Mouse (Mus musculus) liver (tissue): ENCODE data around the gene Ehd3.
"Not testable (repeated sequence)": the region's sequence is repeated elsewhere in the genome, so short reads cannot be mapped to it uniquely, and the experiment has no call there.

Source experiments
- DNase-seq: peaks from one replicate; pipeline ENCODE4 v3.0.0-alpha.2; 2020; ENCODE audit warnings: mixed read lengths

Ehd3 gene

DNA sequence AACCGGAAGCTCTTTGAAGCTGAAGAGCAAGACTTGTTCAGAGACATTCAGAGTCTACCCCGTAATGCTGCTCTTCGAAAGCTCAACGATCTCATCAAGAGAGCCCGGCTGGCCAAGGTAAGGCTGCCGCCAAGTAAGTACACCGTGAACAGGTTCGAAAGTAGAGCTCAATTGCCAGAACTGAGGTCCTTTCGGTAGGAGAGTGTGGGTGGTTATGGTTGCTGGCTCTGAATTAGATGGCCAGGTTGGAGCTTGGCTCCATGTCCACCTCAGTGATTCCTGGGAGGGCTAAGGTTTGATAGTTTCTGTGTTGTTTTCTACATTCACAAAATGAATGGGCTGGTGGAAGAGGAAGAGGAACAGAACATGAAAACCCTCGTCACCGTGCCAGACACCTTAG is 23.5 kb downstream of the Ehd3 start:
- DNase-seq = no peak

- DNase-seq = no peak
Measured at GRCm38 (mm10) chr17:73830511-73830910, 26.6 kb downstream of the Ehd3 start.

DNA sequence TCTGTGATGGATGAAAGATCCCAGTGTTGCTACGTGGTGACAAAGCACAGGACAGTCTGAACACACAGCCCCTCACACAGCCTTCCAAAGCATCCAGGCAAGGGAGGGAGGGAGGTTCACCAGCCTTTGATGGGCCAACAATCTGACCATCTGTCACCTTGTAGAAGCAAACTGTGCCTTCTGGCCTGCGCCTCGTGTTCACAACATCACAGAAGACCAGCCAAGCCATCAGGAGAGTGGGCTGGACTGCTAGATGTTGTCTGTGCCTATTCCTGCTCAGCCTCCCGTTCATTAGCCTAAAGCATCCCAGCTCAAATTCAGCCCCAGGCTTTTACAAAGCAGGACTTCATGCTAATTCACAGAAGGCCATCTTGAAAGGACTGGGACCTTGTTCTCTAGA is 27.5 kb downstream of the Ehd3 start:
- DNase-seq = no peak

DNA sequence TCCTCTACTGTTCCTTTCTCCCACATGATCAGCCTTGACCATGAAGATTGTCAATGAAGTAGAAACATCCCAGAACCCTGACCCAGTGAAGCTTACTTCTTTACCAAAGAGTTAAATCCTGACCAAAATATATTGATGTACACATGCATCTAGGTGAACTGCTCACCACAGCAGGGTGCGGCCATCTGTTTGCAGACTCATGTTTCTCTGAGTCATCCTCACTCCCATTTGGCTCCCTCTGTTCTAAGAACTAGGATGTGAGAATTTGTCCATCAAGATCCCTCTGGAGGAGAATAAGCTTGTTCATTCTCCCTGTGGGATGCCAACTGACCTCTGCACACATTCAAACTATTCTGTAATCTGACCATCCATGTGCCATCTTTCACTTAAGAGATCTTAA is 29.0 kb downstream of the Ehd3 start:
- DNase-seq = no peak

GRCm38 (mm10) chr17:73833474-73833873 is 29.5 kb downstream of the Ehd3 start:
- DNase-seq = no peak

- DNase-seq = no peak
Measured at GRCm38 (mm10) chr17:73836601-73837000, 32.7 kb downstream of the Ehd3 start.

GRCm38 (mm10) chr17:73837244-73837643 is 33.3 kb downstream of the Ehd3 start:
- no peak for DNase-seq

- no peak for DNase-seq
Measured at GRCm38 (mm10) chr17:73839086-73839835, 35.3 kb downstream of the Ehd3 start.

DNA sequence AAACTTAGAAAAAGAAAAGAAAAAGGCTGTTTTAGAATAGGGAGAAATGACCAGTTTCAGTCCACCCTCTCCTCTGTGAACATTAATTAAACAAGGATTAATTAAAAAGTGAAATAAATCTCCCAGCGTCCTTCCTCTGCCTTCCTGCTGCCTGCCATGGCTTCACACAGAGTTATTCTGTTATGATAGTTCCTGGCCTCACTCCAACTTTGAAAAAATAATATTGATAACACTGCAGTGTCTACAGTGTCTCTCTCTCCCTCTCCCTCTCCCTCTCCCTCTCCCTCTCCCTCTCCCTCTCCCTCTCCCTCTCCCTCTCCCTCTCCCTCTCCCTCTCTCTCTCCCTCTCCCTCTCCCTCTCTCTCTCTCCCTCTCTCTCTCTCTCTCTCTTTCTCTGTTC is 35.9 kb downstream of the Ehd3 start:
- not testable (repeated sequence) for DNase-seq

- no peak for DNase-seq
Measured at GRCm38 (mm10) chr17:73842963-73843362, 39.0 kb downstream of the Ehd3 start.

- no peak for DNase-seq
Measured at GRCm38 (mm10) chr17:73845632-73846031, 41.7 kb downstream of the Ehd3 start.

- no peak for DNase-seq
Measured at GRCm38 (mm10) chr17:73847399-73847798, 43.5 kb downstream of the Ehd3 start.

DNA sequence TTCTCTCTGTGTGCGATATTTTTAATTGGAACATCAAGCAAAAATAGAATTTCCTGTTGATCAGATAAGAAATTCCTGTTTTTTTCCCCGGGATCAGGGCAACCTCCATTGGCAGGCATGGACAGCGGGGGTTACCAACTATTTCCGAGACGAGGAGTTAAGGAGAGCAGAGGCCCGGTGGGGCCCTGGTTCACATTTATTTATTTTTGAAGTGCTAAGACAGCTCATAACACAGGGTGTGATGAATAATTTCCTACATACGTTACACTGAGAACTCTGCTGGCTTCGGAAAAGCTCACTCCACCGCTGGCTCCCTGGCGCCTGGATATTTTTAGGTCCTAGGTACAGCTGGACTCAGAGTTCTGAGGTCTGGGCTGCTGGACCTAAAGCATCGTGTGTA is 49.1 kb downstream of the Ehd3 start:
- no peak for DNase-seq

- no peak for DNase-seq
Measured at GRCm38 (mm10) chr17:73853717-73854116, 49.8 kb downstream of the Ehd3 start.

- DNase-seq = no peak
Measured at GRCm38 (mm10) chr17:73869008-73869685, 65.2 kb downstream of the Ehd3 start.

- DNase-seq = no peak
Measured at GRCm38 (mm10) chr17:73870956-73871605, 67.1 kb downstream of the Ehd3 start.

DNA sequence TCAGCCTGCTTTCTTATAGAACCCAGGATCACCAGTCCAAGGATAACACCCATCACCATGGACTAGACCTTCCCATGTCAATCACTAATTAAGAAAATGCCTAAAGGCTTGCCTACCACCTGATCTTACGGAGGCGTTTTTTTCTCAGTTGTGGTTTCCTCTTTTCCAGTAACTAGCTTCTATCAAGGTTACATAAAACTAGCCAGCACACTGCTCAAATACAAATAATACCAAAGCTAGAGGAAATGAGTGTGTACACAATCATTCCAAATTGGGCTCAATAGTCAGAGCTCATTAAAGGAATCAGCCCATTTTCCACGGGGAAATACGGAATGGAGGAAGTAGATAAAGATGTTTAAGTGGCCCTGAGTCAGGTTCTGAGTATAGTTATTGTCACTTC is 71.3 kb downstream of the Ehd3 start:
- no peak for DNase-seq

- no peak for DNase-seq
Measured at GRCm38 (mm10) chr17:73875674-73876073, 71.7 kb downstream of the Ehd3 start.

DNA sequence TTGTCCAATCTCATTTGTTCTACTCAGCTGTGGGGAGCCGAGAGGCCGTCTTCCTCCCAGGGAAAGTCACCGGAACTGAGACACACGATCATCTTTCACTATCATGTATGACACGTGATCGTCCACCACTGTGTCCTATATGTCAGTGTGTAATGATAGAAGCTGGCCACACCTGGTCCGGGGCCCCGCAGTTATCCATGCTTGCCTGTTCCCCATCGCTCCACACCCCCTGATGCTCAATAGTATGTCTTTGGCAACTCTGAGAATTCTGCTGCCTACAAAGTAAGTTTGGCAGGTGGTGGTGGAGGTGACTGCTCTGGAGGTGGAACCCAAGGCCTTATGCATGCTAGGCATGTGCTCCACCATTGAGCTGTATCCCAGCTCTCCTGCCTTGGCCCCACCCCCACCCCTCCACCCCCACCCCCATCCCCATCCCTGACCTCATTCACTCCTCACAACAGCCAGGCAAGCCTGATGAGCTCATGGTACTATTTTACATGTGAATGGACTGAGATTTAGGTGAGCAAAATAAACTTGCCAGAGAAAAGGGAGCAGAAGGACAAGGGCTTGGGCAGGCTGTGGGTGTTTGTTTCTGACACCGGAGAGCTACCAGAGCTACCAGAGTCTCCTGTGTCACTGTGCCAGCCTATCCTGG is 75.5 kb downstream of the Ehd3 start:
- DNase-seq = no peak

DNA sequence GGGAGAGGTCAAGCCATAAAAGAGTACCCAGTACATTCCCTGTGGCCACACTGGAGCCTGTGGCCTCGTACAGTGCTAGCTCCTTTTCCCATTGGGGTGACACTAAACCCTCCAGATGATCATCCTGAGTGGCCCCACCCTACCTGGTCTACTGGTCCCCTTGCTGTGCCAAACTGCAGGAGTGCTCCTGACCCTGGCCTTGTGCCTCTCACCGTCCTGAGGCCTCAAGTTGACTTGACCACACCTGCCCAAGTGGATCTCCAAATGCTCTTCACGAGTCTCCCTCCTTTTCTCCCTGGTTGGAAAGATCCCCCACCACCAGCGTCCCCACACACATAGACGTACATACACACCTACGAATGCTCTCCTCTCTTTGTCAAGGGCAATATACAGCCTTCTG is 76.4 kb downstream of the Ehd3 start:
- DNase-seq = no peak

DNA sequence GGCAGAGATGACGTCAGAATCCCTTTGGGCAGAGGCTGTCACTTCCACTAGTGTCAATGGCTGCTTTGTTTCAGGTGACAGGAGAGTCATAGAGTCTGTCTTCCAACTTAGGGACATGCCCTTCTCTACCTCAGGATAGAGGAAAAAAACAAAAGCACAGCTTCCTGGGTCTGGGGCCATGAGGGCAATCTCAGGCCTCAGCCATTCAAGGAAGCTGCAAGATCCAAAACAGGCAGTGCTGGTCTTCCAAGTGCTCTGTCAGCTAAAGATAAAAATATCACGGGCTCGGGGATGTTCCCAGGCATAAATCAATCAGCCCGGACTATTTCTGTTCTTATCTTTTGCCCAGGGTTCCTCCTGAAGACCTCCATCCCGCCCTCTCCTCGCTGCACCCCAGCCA is 77.4 kb downstream of the Ehd3 start:
- no peak for DNase-seq
